Mouse (Mus musculus) CH12.LX (cell line): ENCODE data around the gene Htr7.

ENCODE experiments used
- CHD2 ChIP-seq: IDR thresholded peaks from 2 replicates; pipeline ENCODE4 v1.6.1; 2011; ENCODE audit warnings: low read length, improper control_type of control experiment
- CTCF ChIP-seq, 2 experiments: IDR thresholded peaks in 1 of 2; conservative IDR thresholded peaks in 1 of 2; 2 replicates each; pipeline ENCODE4 v1.5.1; 2011 to 2012; ENCODE audit warnings: low read depth in 2 of 2, low read length in 2 of 2, improper control_type of control experiment in 1 of 2, inconsistent platforms in 1 of 2, mild to moderate bottlenecking in 1 of 2, moderate library complexity in 1 of 2
- ELF1 ChIP-seq: IDR thresholded peaks from 2 replicates; pipeline ENCODE4 v1.6.1; 2014; ENCODE audit warnings: low read depth, mild to moderate bottlenecking, inconsistent platforms, low read length, improper control_type of control experiment
- ETS1 ChIP-seq: conservative IDR thresholded peaks from 2 replicates; pipeline ENCODE4 v1.6.1; 2012; ENCODE audit warnings: low read depth, mild to moderate bottlenecking, inconsistent platforms, low read length, improper control_type of control experiment, moderate library complexity
- GABPA ChIP-seq: IDR thresholded peaks from 2 replicates; pipeline ENCODE4 v1.6.1; 2012; ENCODE audit warnings: low read depth, low read length, improper control_type of control experiment, inconsistent platforms; ENCODE audit not compliant: insufficient replicate concordance
- IRF4 ChIP-seq: IDR thresholded peaks from 2 replicates; pipeline ENCODE4 v1.6.1; 2014; ENCODE audit warnings: low read depth, mild to moderate bottlenecking, inconsistent platforms, low read length, improper control_type of control experiment
- JUND ChIP-seq: conservative IDR thresholded peaks from 2 replicates; pipeline ENCODE4 v1.6.1; 2011; ENCODE audit warnings: low read depth, low read length, improper control_type of control experiment
- MAX ChIP-seq: IDR thresholded peaks from 2 replicates; pipeline ENCODE4 v1.6.1; 2011; ENCODE audit warnings: low read length, improper control_type of control experiment
- MXI1 ChIP-seq: IDR thresholded peaks from 2 replicates; pipeline ENCODE4 v1.6.1; 2011; ENCODE audit warnings: mild to moderate bottlenecking, low read depth, low read length, improper control_type of control experiment
- PAX5 ChIP-seq: IDR thresholded peaks from 2 replicates; pipeline ENCODE4 v1.6.1; 2012; ENCODE audit warnings: low read length, inconsistent platforms, mixed read lengths
- POLR2A ChIP-seq: IDR thresholded peaks from 2 replicates; pipeline ENCODE4 v1.6.1; 2011; ENCODE audit warnings: low read depth, mild to moderate bottlenecking, improper control_type of control experiment, low read length
- POLR2AphosphoS2 ChIP-seq: IDR thresholded peaks from 2 replicates; pipeline ENCODE4 v1.6.1; 2011; ENCODE audit warnings: low read depth, low read length, improper control_type of control experiment
- ZNF384 ChIP-seq: IDR thresholded peaks from 2 replicates; pipeline ENCODE4 v1.6.1; 2012; ENCODE audit warnings: low read depth, low read length, improper control_type of control experiment, inconsistent platforms

GRCm38 (mm10) chr19:36098265-36098664, 41.0 kb upstream of the Htr7 start:
- TF ChIP-seq IRF4: no peak
- TF ChIP-seq CTCF (conservative IDR thresholded peaks at IDR 0.05 in 1 of 2, IDR thresholded peaks at IDR 0.05 in 1 of 2; ENCODE audit: low read depth in 2 of 2, low read length in 2 of 2): no peak
- no peak for TF ChIP-seq MAX
- no peak for TF ChIP-seq GABPA
- TF ChIP-seq JUND: no peak
- no peak for TF ChIP-seq POLR2A
- no peak for TF ChIP-seq PAX5
- no peak for TF ChIP-seq ETS1
- TF ChIP-seq MXI1: no peak
- TF ChIP-seq ELF1: no peak
- TF ChIP-seq ZNF384: no peak
- TF ChIP-seq CHD2: no peak
- TF ChIP-seq POLR2AphosphoS2: no peak
